Mouse (Mus musculus) layer of hippocampus, adult 18-20 months (tissue): ENCODE data around the gene Mbd3. TPM values are rescaled to one million over a fixed set of nuclear protein-coding genes. Genes with fewer than 3 reads are reported as not detected.

Experiments
- DNase-seq, 2 experiments: peaks; one replicate each; pipeline ENCODE4 v3.0.0; 2022; ENCODE audit warnings: low spot score in 2 of 2
- long read RNA-seq: library from polyadenylated mRNA; stranded (forward); transcript quantifications from one replicate; pipeline ENCODE4 v2.0.0, GENCODE M21; 2021
- total RNA-seq, 2 experiments: library from RNA; stranded (reverse); gene quantifications; 2 replicates each; pipeline ENCODE4 v1.2.3; 2021

Gene Mbd3
- total RNA-seq, result 100 to 1,000 TPM; 159 to 162 TPM
- long read RNA-seq, transcript Mbd3-204 (7 exons, 1,566 nt), result major isoform, 46 of 169 reads
- long read RNA-seq, transcript Mbd3-201 (7 exons, 1,662 nt), result minor isoform, 37 of 169 reads
- long read RNA-seq, partial matches to known transcripts, result 68 of 169 reads
- long read RNA-seq, other reads (novel, unspliced or antisense), result 17 of 169 reads

GRCm38 (mm10) chr10:80399191-80399972 lies at the start of gene Mbd3:
TSS of gene Mbd3 (minus strand) at chr10:80399550.
- peak; percentile 100 for DNase-seq

- peak; percentile 54 to 82 for DNase-seq
These were observed 46.7 kb upstream of the Mbd3 start for GRCm38 (mm10) chr10:80445898-80446601.

- DNase-seq, result no peak
These were observed 45.7 kb upstream of the Mbd3 start for GRCm38 (mm10) chr10:80445052-80445451.

GRCm38 (mm10) chr10:80444339-80445045 lies 45.1 kb upstream of the Mbd3 start:
- DNase-seq, result no peak

- no peak for DNase-seq
These were observed 44.4 kb upstream of the Mbd3 start for GRCm38 (mm10) chr10:80443575-80444278.

GRCm38 (mm10) chr10:80442989-80443388 lies 43.6 kb upstream of the Mbd3 start:
- DNase-seq, result no peak

- no peak for DNase-seq
These were observed 42.2 kb upstream of the Mbd3 start for GRCm38 (mm10) chr10:80441598-80441997.

GRCm38 (mm10) chr10:80440031-80440430 lies 40.7 kb upstream of the Mbd3 start:
- DNase-seq, result no peak

- no peak for DNase-seq
These were observed 38.6 kb upstream of the Mbd3 start for GRCm38 (mm10) chr10:80437973-80438372.

GRCm38 (mm10) chr10:80436276-80436675 lies 36.9 kb upstream of the Mbd3 start:
- DNase-seq, result no peak

- no peak for DNase-seq
These were observed 36.4 kb upstream of the Mbd3 start for GRCm38 (mm10) chr10:80435764-80436163.

- DNase-seq, result no peak
These were observed 35.5 kb upstream of the Mbd3 start for GRCm38 (mm10) chr10:80434823-80435222.

- DNase-seq, result no peak
These were observed 34.9 kb upstream of the Mbd3 start for GRCm38 (mm10) chr10:80434233-80434592.

- DNase-seq, result peak; percentile 96 to 98
These were observed 34.3 kb upstream of the Mbd3 start, which contains the start of gene Tcf3 for GRCm38 (mm10) chr10:80433513-80434232. TSS of gene Tcf3 (minus strand) at chr10:80433647.

GRCm38 (mm10) chr10:80432936-80433512 lies 33.7 kb upstream of the Mbd3 start:
- no peak for DNase-seq

- DNase-seq, result no peak
These were observed 33.0 kb upstream of the Mbd3 start for GRCm38 (mm10) chr10:80432387-80432785.

GRCm38 (mm10) chr10:80431570-80432386 lies 32.4 kb upstream of the Mbd3 start:
- no peak for DNase-seq

- DNase-seq, result no peak
These were observed 31.1 kb upstream of the Mbd3 start for GRCm38 (mm10) chr10:80430375-80430980.

- DNase-seq, result no peak
These were observed 30.4 kb upstream of the Mbd3 start for GRCm38 (mm10) chr10:80429800-80430199.
